Mouse (Mus musculus) C2C12 (cell line): ENCODE results near the gene Lmod3. TPM values are rescaled to one million over a fixed set of nuclear protein-coding genes. Genes with fewer than 3 reads are reported as not detected.

Source experiments
- H3K27me3 ChIP-seq: one replicate; pipeline ENCODE4 v1.6.1; 2011; ENCODE audit not compliant: control insufficient read depth, insufficient read depth, insufficient read length
- H3K36me3 ChIP-seq: one replicate; pipeline ENCODE4 v1.6.1; 2011; ENCODE audit not compliant: control insufficient read depth, insufficient read depth
- H3K4me3 ChIP-seq: one replicate; pipeline ENCODE4 v1.5.1; 2011; ENCODE audit warnings: mild to moderate bottlenecking, control low read depth; ENCODE audit not compliant: poor library complexity, insufficient read depth, severe bottlenecking
- H3K79me2 ChIP-seq: one replicate; pipeline ENCODE4 v1.6.1; 2011; ENCODE audit not compliant: control insufficient read depth, insufficient read depth
- H3K79me3 ChIP-seq: one replicate; pipeline ENCODE4 v1.6.1; 2011; ENCODE audit warnings: low read depth, control low read depth
- H3ac ChIP-seq: one replicate; pipeline ENCODE3; 2011; ENCODE audit warnings: low read depth; ENCODE audit not compliant: control insufficient read depth, insufficient read length
- CEBPB ChIP-seq: IDR thresholded peaks from one replicate; pipeline ENCODE4 v1.6.1; 2011; ENCODE audit warnings: low read depth, mild to moderate bottlenecking, control low read depth, moderate library complexity
- CTCF ChIP-seq: IDR thresholded peaks from one replicate; pipeline ENCODE4 v1.5.1; 2011; ENCODE audit not compliant: control insufficient read depth, insufficient read depth, insufficient read length
- FOSL1 ChIP-seq: IDR thresholded peaks from one replicate; pipeline ENCODE4 v1.8.0; 2011; ENCODE audit warnings: mild to moderate bottlenecking, low read length; ENCODE audit not compliant: poor library complexity, insufficient read depth, severe bottlenecking
- MAX ChIP-seq: IDR thresholded peaks from one replicate; pipeline ENCODE4 v1.6.1; 2011; ENCODE audit warnings: mild to moderate bottlenecking, control low read depth
- MYOD1 ChIP-seq: IDR thresholded peaks from one replicate; pipeline ENCODE4 v1.6.1; 2011; ENCODE audit warnings: low read depth; ENCODE audit not compliant: control insufficient read depth, insufficient read length
- MYOG ChIP-seq: IDR thresholded peaks from one replicate; pipeline ENCODE4 v1.6.1; 2011; ENCODE audit not compliant: control insufficient read depth, insufficient read length; ENCODE audit errors: extremely low read depth
- USF1 ChIP-seq: IDR thresholded peaks from one replicate; pipeline ENCODE4 v1.6.1; 2011; ENCODE audit warnings: low read depth, mild to moderate bottlenecking, control low read depth, moderate library complexity
- polyA plus RNA-seq: library from polyadenylated mRNA; unstranded; fragments of >200 nt; fragmentation: generic; extraction: Trizol; gene quantifications from one replicate; pipeline ENCODE4 v1.2.1, GENCODE M21; 2012; ENCODE audit warnings: missing spikeins

The Lmod3 gene
- polyA plus RNA-seq, 1 experiment, result 0.36 TPM

DNA sequence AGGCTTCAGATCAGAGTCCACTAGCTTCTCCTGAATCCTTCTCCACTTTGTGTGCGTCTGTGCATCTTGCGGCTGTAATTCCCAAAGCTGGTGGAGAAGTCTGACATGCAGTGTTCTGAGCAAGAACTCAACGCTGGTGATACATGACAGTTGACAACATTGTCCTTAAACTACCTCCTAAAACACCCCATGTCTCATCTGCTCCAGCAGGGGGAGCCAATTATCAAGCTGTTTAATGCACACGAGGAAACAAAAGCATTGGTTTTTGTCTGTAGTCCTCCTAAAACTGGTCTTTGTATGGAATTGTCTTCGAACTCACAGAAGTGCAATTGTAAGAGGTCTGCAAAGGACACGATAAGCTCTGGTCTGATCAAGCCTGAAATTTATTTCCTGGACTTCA lies 1.6 kb downstream of the Lmod3 start:
- Histone ChIP-seq H3K4me3 (no peak overlapping the region), H3K36me3 (no peaks in the 10 kb centered on the region), H3K27me3 (no peaks in the 10 kb centered on the region), H3K79me3 (no peaks in the 10 kb centered on the region), H3K79me2 (no peaks in the 10 kb centered on the region), H3ac (no peak overlapping the region)
- TF ChIP-seq MYOD1 (no peak), USF1 (no peak), CTCF (no peak), FOSL1 (no peak), MAX (no peak), CEBPB (no peak), MYOG (no peak)

DNA sequence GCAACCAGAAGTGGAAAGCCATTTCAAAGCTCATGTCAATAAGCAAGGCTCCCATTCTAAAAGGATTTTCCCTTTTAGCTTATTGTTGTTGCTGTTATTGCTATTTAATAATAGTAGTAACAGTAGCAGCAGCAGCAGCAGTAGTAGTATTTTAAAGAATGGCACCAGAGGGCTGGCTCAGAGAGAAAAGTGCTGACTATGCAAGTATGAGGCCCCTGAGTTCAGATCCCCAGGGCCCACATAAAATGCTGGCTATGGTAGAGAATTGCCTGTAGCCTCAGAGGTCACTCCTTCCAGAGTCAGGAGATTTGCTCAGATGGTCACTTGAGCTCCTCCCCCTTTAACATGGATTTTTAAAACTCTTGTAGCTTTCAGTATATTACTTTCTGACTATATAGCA lies 7.4 kb downstream of the Lmod3 start:
- Histone ChIP-seq H3K79me2 (no peaks in the 10 kb centered on the region), H3K79me3 (no peaks in the 10 kb centered on the region), H3K4me3 (no peak overlapping the region), H3K36me3 (no peaks in the 10 kb centered on the region), H3K27me3 (no peaks in the 10 kb centered on the region), H3ac (no peak overlapping the region)
- TF ChIP-seq MAX, result no peak
- no peak for TF ChIP-seq MYOG
- no peak for TF ChIP-seq USF1
- TF ChIP-seq FOSL1, result no peak
- TF ChIP-seq CTCF, result no peak
- TF ChIP-seq CEBPB, result no peak
- TF ChIP-seq MYOD1, result no peak

- Histone ChIP-seq H3K79me2 (no peaks in the 10 kb centered on the region), H3ac (no peak overlapping the region), H3K36me3 (no peaks in the 10 kb centered on the region), H3K4me3 (no peak overlapping the region), H3K27me3 (no peaks in the 10 kb centered on the region), H3K79me3 (no peaks in the 10 kb centered on the region)
- TF ChIP-seq USF1 (no peak), CEBPB (no peak), MAX (no peak), FOSL1 (no peak), MYOG (no peak), CTCF (no peak), MYOD1 (no peak)
Observed at GRCm38 (mm10) chr6:97242522-97242921, 10.0 kb downstream of the Lmod3 start.

- H3K4me3 ChIP-seq, result no peak overlapping the region
- H3ac ChIP-seq, result no peak overlapping the region
- H3K36me3 ChIP-seq, result peaks cover 6% of the 10 kb centered on the region
- no peak for TF ChIP-seq MAX
- TF ChIP-seq USF1, result no peak
- TF ChIP-seq MYOD1, result peak; percentile 93
- no peaks in the 10 kb centered on the region for H3K79me2 ChIP-seq
- H3K27me3 ChIP-seq, result no peaks in the 10 kb centered on the region
- H3K79me3 ChIP-seq, result no peaks in the 10 kb centered on the region
Observed at GRCm38 (mm10) chr6:97240092-97240491, 12.5 kb downstream of the Lmod3 start.

DNA sequence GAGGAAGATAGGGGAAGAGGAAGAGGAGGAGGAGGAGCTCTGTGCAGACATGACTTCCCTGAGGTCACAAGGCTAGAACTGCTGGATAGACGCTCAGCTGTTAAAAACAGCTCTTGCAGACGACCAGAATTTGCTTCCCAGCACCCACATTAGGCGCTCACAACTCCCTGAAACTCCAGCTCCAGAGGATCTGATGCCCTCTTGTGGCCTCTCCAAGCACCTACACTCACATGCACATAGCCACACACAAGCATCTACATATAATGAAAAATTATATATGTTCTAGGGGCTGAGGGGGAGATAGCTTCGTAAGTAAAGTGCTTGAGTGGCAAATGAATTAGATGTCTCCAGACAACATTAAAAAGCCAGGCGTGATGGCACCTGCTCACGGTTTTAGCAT lies 13.2 kb downstream of the Lmod3 start:
- H3K4me3 ChIP-seq, result no peak overlapping the region
- H3K79me3 ChIP-seq, result no peaks in the 10 kb centered on the region
- H3K79me2 ChIP-seq, result no peaks in the 10 kb centered on the region
- TF ChIP-seq CTCF, result no peak
- TF ChIP-seq MYOD1, result no peak
- no peak for TF ChIP-seq MYOG
- no peak for TF ChIP-seq MAX
- no peak for TF ChIP-seq FOSL1
- no peak for TF ChIP-seq USF1
- no peak for TF ChIP-seq CEBPB
- peaks cover 13% of the 10 kb centered on the region for H3K36me3 ChIP-seq
- H3ac ChIP-seq, result no peak overlapping the region
- no peaks in the 10 kb centered on the region for H3K27me3 ChIP-seq

DNA sequence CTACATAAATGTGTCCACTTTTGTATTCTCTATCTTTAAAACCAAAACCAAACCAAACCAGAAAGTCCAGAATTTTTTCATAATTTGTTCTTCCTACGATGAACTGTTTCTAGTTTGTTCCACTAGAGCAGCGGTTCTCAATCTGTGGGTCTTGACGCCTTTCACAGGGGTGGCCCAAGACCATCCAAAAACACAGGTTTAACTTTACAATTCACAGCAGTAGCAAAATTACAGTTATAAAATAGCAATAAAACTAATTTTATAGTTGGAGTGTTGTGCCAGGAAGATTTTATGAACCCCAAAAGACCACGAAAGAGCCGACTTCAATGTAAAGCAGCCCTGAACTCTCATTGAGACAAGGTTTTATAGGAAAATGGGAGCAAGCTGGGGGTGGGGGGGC lies 16.5 kb downstream of the Lmod3 start:
- H3K4me3 ChIP-seq, result no peak overlapping the region
- H3K36me3 ChIP-seq, result peaks cover 39% of the 10 kb centered on the region
- no peak for TF ChIP-seq MYOD1
- TF ChIP-seq MAX, result no peak
- TF ChIP-seq FOSL1, result no peak
- no peak for TF ChIP-seq USF1
- TF ChIP-seq MYOG, result no peak
- TF ChIP-seq CEBPB, result no peak
- TF ChIP-seq CTCF, result no peak
- H3K79me3 ChIP-seq, result no peaks in the 10 kb centered on the region
- no peaks in the 10 kb centered on the region for H3K27me3 ChIP-seq
- H3ac ChIP-seq, result no peak overlapping the region
- no peaks in the 10 kb centered on the region for H3K79me2 ChIP-seq
